Mouse (Mus musculus): ENCODE data around the gene Itln1.

- no peak for TF ChIP-seq CTCF (conservative IDR thresholded peaks at IDR 0.05; ENCODE audit: insufficient read depth, insufficient read length, low read depth, low read length)
- no peak for TF ChIP-seq POLR2A (IDR thresholded peaks at IDR 0.05; ENCODE audit: low read depth, low read length)
These were observed 31.4 kb downstream of the Itln1 start for GRCm38 (mm10) chr1:171503592-171504291.
